Mouse (Mus musculus): ENCODE measurements at regions not wholly inside any gene's neighbourhood (a gene's known extent, or its start where the extent isn't known, plus 50 kb on each side); places are given as distances from the start of the nearest gene placed in this dataset.

- DNase-seq = no peak
These were observed 111.9 kb upstream of the Lhx1 start for GRCm38 (mm10) chr11:84637268-84637667.

- DNase-seq = no peak
These were observed 109.7 kb upstream of the Lhx1 start for GRCm38 (mm10) chr11:84634990-84635389.

- no peak for DNase-seq
These were observed 108.0 kb upstream of the Lhx1 start for GRCm38 (mm10) chr11:84633300-84633699.

DNA sequence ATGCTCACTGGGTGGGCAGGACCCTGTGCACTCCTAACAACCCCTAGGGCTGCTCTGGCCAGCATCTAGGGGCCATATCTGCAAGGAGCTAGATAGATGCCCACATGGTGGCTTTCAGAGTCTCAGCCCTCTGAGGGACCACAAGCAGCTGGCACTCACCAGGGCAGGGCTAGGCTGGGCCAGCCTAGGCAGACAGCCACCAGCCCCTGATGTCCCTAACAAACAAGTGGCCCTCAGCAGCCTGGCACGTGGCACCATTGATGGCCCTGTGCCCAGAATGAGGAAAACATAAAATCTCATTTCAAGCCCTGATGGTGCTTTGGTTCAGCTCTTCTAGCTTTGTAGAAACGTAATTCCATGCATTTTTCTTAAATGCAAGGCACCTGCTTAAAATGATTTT lies 102.8 kb upstream of the Lhx1 start:
- DNase-seq = peak; percentile 80

DNA sequence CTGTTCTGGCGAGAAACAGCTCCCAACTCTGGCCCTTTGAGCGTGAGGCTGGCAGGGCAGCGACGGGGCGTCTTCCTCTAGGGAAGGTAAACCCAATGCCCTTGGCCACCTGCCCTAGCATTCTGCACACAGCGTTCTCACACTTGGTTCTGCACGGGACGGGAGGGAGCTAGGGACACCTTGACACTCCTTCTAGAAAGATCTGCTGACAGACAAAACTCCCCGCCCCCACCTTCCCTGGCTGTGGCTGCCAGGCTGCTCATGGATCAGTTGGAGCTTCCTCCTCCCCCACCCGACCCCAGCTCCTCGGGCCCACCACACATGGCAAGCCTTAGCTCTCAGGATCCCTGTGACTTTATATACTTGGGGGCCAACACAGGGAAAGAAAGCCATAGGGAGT lies 102.3 kb upstream of the Lhx1 start:
- peak; percentile 54 for DNase-seq

GRCm38 (mm10) chr11:84627259-84627658 lies 101.9 kb upstream of the Lhx1 start:
- DNase-seq = no peak

GRCm38 (mm10) chr11:84624100-84624499 lies 98.8 kb upstream of the Lhx1 start:
- DNase-seq = no peak

GRCm38 (mm10) chr11:84619713-84620112 lies 94.4 kb upstream of the Lhx1 start:
- no peak for DNase-seq

DNA sequence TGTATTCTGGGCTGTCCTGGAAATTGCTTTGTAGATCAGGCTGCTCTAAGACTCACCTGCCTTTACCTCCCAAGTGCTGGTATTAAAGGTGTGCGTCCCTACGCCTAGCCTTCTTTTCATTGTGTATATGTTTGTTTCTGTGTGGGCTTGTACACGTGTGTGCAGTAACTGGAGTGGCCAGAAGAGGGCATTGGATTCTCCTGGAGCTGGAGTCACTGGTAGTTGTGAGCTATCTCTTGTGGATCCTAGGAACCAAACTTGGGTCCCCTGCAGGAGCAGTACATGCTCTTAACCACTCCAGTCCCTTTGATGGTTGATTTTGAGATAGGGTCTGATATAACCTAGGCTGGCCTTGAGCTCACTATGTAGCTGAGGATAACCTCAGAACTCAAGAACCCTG lies 93.2 kb upstream of the Lhx1 start:
- DNase-seq = no peak

DNA sequence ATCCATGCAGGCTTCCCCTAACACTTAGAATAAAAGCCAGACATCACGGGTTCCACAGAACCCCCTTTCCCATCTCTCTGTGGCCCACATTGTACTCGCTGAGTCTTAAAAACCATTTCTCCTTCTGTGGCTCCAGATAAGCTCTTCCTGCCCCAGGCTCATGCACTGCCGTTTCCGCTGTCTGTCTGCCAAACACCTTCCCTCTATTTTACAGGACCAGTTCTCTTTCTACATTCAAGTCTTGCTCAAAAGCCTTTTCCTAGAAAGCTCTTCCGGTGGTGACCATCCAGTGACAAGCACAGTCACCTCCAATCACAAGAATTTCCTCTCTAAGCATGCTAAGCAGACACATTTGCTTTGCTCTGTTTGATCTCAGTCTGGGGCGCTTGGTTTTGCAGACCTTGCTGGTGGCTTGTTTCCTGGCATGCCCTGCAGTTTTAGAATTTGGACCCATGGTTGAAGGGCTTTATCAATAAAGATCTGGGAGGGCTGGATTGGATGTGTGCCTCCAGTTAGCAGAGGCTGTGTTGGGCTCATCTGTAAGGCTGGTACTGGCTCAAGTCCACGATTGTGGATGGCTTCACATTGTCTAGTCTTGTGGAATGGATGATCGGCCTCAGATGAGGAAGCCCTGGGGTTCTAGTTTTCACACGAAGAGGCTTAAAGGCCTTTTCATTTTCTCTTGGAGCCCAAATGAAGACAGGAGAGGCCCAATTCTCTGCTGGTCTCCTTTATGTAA lies 87.8 kb upstream of the Lhx1 start:
- DNase-seq = no peak

GRCm38 (mm10) chr11:84611625-84611879 lies 86.2 kb upstream of the Lhx1 start:
- DNase-seq = peak; percentile 27

GRCm38 (mm10) chr11:84610774-84611624 lies 85.7 kb upstream of the Lhx1 start:
- DNase-seq = no peak

DNA sequence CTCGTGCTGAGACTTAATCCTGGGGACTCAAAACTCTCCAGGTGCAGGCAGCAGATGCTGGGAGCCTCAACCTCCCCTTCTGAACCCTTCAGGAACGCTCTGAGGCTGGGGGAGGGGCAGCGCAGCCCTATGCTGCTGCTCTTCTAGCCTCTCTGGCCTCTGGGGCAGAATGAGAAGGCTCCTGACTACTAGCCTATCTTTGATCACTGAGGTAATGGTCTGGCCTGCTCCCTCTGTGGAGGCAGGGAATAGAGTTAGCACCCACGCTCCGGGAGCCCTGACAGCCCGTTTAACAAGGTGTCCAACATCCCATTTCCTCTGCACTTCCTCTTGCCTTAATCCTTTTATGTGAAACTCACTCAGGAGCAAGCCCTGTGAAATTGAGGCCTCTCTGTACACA lies 79.4 kb upstream of the Lhx1 start:
- DNase-seq = no peak

DNA sequence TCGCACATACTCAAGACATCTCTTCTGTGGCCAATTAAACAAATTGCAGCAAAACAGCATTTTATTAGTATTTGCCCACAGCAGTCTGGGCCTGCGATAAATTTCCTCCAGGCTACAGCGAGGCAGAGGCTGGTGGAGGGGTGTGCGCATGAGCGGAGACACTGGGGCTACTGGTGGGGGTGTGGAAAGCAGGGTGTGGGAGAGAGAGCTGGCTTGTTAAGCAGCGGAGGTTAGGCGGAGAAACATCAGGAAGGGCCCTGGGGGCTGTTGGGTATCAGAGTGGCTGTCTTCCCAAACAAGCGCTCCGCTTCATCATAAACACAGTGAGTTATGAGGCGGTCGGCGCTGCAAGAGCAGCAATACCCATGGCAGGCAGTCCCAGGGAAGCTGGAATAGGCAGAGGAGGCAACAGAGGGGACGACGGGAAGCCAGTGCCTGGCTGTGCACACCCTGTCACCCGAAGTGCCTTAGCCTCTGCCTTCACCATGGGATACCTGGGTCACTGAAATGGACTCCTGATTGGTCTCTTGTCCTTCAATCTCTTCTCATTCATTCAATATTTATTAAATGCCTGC lies 74.0 kb upstream of the Lhx1 start:
- DNase-seq = no peak

DNA sequence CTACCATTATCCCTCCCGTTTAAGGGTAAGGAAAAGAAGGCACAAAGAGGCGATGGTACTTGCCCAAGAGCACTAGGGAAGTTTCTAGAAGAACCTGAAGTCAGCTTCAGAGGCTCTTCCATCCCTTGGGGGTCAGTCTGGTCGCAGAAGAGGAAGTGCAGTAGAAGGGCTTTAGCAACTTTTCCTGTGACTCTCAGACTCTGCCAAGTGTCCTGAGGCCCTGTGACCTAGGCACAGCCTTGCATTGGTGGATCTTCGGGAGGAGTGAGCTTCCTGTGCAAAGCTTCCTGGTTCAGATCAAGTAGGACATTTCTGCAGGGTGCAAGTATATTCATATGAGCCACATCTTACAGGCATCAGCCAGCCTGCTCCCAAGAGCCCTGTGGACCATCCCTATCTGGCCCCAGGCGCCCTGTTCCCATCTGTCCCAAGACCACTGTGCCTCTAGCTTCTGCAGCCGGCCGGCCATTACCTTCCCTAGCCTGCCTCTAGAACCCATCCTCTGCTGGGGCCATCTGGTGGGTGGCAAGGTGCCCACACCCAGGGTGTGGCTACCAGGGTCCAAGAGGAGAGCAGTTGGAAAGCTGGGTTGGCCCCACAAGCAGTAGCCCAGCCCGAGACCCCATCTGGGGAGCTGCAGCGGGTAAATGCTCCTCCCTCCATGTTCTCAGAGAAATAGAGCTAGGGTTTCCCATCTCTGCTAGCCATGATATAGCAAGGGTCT lies 72.4 kb upstream of the Lhx1 start:
- DNase-seq = no peak

DNA sequence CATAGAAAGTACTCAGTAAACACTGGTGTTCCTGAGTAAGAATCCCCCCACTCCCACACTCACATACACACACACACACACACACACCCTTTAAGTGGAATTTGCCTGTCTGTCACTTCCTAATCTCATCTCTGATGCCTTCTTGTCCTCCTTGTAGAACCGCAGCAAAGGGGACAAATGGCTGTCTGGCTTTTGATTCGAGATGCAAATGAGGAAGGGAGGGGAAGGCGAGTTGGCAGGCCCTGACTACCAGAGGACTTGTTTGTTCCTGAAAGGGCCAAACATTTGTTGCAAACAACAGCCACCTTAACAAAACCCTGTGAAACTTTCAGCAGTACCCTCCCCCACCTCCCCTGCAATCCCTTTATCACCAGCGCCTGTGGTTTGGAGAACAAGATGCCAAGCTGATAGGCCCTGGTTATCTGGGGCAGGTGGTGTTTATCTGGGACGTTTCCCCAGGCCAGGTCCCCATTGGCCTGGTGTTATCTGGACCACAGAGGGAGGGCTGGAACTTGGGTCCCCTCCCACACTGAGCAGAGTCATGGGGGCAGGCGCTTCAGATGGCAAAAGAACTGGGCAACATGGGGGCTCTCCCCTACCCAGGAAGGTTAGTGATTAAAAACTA lies 67.5 kb upstream of the Lhx1 start:
- no peak for DNase-seq

- no peak for DNase-seq
These were observed 61.8 kb upstream of the Lhx1 start for GRCm38 (mm10) chr11:84587107-84587506.

- DNase-seq = no peak
These were observed 60.3 kb upstream of the Lhx1 start for GRCm38 (mm10) chr11:84585626-84586025.

GRCm38 (mm10) chr11:84578805-84579541 lies 53.6 kb upstream of the Lhx1 start:
- DNase-seq = no peak

All from cerebellum, adult 9-11 months (tissue).